Mouse (Mus musculus): ENCODE data around the gene Mrgprd.

The Mrgprd gene

DNA sequence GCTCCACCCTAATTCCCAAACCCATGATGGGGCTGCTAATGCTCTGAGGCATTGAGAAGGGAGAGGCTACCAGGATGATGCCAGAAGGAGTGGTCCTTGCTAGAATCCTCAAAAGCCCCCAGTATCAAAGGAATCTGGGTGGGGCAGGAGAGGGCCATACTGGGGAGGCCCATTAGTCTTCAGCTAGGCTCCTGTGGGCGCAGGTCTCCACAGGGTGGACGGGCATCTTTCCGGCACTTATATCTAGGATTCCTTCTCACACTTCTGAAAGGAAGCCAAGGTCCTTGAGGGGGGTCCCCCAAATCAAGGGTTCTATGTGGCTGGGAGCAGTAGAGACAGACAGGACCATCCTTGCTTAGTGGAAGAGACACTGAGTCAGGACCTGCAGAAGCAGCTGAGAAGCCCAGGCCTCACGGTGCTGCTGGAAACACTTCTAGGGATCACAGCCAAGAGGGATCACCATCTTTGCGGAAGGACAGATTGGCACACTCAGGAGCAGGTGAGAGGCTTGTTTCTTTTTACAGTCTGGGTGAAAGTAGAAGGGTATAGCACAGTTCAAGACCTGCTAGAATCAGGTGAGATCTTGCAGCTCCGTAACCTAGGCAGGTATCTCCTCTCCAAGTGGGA, at the start of gene Mrgprd:
TSS of gene Mrgprd (plus strand) at position 51 of the 627 bp plus-strand sequence.
- DNase-seq = no peak

DNA sequence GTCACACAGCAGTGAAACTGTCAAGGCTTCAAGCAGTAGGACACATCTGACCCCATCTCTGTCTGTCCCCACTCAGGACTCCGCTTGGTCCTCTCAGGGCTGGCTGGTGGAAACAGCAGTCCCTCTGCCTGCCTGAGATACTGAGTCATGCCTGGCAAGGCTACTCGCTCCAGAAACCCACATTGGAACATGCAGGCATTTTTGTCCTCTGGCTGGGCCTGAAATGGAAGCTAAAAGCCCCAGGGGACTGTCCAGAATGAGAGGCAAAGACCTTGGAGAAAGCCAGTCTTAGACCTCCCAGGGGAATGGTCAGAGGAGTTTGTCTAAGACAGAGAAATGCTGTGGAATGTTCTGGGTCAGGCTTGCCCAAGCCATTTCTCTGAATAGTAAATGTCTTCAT, 48.6 kb upstream of the Mrgprd start:
- DNase-seq = peak; percentile 36

DNA sequence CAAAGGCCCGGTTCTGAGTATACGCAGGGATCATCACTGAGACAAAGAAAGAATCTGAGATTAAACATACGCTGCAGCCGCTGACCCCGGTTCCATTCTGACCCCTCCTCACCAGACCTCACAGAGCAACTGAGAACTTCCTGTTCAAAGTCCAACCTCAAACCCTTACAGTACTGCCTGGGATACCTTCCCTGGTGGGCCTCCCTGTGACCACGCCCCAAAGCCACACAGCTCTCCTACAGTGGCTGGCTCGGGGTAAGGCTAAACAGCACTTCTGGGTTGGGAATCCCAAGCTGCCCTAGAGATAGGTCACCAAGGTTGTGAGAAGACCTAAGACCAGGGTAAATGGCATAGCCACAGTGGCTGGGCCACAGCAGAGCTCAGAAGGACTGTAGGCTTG, 45.7 kb upstream of the Mrgprd start:
- no peak for DNase-seq

DNA sequence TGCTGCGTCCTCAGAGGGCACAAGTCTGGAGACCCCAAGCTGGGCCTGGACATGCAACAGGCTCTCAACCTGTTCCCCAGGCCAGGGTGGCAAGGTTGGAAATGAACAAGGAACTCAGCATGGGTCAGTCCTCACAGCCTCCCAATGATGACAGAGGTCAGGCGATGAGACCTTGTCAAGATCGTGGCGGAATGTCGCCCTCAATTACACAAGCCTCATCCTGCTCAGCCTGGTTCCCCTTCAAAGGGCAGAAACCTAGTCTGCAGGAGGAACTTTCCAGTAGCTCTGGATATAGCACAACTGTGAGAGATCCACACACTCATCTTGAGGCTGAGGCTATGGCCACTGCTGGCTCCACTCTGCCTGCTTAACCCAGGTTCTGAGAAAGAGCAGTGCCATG, 43.7 kb upstream of the Mrgprd start:
- no peak for DNase-seq

DNA sequence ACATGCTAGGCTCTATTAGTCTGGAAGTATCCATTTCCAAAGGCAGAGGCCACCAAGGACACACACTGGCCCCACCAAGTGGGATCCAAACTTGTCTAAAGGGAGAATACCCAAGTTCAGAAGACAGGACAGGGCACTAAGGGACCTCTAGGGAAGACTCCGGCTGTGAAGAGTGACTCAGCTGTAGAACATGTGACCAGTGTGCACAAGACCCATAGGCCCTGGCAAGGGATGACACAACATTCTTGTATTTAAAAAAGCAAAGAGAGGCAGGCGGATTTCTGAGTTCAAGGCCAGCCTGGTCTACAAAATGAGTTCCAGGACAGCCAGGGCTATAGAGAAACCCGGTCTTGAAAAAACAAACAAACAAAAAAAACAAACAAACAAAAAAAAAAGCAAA, 39.1 kb upstream of the Mrgprd start:
- no peak for DNase-seq

DNA sequence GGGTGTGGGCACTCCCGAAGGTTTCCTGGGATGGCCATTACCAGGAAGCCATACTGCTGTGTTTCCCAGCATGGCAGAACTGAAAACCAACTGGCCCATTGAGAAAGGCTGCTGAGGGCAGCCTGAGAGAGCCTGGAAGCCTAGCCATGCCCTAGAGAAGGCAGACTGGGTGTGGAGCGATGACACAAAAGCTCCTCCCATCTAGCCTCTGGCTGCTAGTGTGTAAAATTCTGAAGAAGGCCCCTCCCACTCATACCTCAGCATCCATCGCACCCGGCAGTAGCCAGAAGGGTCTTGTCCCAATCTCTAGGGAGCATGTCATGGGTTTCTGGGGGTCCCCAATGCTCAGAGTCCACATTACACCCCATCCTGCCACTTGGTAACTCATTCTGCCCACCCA, 33.2 kb upstream of the Mrgprd start:
- DNase-seq = no peak

DNA sequence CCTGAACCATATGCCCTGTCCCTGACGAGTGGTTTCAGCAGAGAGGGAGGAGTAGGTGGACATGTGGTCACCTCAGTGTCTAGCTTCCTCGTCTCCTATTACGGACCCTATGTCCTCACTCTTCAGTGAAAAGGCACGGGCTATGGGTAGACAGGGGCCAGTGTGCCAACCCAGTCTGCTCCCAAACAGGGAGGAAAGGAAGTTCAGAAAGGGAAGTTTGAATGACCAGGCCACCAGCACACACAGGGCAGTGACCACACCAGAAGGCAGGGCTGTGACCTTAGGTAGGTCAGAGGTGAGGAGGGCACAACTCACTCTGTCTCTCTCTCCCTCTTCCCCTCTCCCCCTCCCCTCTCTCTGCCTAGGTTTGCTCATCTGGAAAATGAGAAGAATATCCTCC, 31.6 kb upstream of the Mrgprd start:
- no peak for DNase-seq

DNA sequence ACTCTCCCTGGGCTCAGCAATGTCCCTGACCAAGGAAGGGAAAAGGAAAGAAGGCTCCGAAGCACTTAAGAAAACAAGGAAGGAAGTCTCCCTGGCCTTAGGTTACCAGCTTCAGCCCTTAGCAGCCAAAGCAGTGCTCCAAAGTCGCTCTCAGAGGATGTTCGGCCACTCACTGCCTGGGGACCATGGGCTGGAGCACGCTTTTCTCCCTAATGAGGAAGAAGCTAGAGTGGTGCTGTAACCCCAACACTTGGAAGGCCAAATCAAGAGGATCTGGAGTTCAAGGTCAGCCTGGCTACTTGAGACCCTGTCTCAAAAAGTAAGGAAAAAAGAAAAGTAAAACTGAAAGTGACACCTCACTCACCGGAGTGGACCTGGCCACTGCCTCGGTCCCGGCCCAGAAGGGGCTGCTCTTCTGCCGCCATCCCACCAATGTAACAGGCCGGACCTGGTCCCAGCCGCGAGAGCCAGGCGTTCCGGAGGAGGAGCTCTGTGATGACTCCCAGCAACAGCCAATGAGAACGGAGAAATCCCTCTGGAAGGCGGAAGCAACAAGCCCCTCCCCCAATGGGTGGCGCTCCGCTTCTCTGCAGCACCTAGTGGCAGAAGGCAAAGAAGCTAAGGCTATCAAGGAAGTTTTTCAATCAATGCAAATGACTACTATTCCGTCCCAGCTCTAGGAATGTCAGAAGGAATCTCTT, 31.0 kb upstream of the Mrgprd start, which contains the start of gene Tpcn2:
TSS of gene Tpcn2 (minus strand) at position 525 of the 701 bp plus-strand sequence.
- peak; percentile 94 for DNase-seq

DNA sequence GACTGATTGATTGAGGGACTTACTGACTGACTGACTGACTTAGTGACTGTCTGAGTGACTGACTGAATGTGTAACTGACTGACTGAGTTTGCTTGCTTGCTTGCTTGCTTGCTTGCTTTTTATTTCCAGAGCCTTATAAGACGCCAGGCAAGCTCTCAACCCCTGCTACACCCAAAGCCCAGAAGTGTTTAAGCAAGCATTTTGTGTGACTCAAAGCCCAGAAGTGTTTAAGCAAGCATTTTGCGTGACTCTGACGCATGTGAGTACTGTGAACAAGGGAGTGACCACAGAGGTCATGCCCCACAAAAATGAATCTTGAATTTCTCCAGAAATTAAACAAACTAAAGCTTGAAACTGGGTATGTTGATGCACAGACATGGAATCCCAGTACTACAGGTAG, 30.3 kb upstream of the Mrgprd start:
- no peak for DNase-seq

DNA sequence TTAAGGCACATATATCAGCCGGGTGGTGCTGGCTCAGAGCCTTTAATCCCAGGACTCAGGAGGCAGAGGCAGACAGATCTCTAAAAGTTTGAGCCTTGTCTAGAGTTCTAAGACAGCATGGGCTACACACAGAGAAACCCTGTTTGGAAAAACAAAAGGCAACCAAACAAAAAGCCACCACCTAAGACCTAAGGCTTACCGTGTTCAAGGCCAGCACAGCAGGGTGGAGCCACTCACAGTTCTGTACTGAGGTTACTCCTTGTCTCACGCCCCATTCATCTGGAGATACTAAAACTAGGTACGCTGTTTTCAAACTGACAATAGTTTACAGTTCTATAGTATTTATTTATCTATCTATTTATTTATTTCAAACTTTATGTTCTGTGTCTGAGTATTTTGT, 29.2 kb upstream of the Mrgprd start:
- DNase-seq = no peak

DNA sequence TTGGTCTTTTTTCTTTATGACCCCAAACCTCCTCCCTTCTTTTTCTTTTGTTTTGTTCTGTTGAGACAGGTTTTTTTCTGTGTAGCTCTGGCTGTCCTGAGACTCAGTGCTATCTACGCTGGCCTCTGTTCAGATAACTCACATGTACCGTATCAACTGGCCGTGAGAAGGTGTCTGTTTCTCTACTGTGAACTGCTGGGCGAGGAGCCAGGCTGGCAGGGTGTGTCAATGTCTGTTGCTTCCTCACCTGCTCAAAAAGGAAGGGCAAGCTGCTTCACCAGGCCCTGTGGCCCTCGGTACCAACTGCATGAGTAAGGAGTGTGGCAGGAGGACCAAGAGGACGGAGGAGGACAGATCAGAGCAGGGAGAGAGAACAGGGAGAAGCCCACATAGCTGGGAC, 27.2 kb upstream of the Mrgprd start:
- no peak for DNase-seq

DNA sequence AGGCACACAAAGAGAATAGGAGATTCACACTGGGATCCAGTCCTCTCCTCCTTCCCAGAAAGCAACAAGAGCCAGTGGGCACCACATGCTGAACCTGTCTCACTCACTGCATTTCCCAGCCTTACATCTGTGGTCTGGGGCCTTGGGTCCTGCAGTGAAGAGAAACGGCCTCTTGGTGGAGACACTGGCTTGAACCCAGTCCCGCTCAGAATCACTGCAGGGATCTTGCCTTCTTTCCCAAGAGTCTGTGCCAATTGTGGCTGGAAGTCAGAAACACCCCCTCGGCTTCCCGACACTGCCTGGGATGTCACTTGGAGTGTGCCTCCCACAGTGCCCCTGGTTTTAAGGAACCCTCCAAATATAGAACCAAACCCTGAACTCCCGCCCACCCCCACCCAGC, 25.3 kb upstream of the Mrgprd start:
- no peak for DNase-seq

DNA sequence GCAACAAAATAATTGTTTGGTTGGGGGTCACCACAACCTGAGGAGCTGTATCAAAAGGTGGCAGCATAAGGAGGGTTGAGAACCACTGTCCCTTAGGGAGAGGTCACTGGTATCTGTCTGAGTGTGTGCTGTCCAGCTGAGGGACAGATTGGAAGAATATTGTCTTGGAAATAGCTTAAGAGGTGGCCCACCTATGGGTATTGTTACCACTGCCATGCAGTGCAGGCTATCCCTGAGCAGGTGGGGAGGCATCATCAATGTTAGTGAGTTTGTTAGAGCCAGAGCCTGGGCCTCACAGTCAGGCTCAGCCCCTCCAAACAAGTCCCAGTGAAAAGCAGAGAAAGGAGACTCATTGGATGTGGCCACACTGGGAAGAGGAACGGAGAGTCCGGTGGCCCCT, 22.8 kb upstream of the Mrgprd start:
- DNase-seq = no peak

DNA sequence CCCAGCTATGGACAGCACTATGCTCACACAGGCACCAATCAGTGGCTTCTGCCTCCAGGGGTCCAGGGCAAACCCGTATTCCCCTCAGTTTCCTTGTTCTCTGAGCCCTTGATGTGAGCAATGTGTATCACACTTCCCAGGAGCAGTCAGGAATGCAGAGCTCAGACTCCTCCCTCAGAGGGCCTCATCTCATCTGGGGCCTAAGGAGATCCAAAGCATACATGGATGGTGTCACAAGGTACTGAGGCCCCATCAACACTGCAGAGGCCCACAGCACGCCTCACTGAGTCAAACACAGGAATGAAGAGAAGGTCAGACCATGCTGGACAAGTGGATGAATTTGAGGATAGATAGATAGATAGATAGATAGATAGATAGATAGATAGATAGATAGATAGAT, 21.9 kb upstream of the Mrgprd start:
- no peak for DNase-seq

DNA sequence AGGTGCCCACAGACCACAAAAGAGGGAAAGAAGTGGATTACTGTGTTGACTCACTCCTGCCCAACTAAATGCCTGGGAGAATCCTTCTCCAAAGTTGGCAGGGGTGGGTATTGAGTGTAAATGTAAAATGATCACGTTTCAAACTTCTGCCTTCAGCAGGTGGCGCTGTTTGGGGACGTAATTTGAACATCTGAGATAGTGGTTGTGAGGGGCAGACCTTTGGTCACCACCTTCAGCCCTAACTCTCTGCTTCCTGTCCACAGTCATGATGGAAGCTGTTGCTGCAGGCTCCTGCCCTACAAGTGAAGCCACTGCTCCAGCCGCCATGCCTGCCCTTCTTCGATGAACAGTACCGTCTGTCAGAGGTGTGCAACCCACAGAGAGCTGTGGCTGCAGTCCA, 20.8 kb upstream of the Mrgprd start:
- DNase-seq = no peak

DNA sequence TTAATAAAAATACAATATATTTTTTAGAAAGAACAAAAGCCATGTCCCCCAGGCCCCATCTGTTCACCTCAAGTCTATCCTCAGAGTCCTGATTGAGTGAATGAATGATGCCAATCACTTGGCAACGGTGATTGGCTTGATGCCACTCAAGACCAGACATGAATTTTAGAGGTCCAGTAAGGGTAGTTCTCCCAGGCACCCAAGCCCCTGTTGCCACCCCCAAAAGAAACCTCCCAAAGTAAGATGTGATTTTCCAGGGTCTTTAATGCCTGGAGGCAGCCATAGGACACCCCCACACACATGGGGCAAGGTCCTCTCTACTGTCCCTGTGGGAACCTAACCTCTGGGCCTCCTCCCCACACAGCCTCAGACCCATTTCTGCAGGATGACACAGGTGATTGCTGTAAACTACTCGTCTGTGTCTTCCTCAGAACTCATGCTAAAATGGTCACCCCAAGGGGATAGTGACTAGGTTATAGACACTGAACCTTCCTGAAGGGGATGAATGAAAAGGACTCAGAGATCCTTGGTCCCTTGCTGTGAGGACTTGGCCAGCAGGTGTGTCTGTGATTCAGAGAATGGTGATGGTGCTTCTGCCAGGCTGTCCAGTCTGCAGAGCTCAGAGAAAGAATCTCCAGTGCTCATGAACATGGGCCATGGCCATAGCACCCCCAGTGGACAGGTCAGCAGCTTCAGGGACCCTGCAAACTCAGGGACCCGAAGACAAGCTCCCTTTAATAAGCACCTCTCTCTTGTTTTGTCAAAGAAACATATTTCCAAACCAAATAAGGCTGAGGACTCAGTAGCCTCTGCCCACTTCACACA, 15.8 kb upstream of the Mrgprd start:
- no peak for DNase-seq

DNA sequence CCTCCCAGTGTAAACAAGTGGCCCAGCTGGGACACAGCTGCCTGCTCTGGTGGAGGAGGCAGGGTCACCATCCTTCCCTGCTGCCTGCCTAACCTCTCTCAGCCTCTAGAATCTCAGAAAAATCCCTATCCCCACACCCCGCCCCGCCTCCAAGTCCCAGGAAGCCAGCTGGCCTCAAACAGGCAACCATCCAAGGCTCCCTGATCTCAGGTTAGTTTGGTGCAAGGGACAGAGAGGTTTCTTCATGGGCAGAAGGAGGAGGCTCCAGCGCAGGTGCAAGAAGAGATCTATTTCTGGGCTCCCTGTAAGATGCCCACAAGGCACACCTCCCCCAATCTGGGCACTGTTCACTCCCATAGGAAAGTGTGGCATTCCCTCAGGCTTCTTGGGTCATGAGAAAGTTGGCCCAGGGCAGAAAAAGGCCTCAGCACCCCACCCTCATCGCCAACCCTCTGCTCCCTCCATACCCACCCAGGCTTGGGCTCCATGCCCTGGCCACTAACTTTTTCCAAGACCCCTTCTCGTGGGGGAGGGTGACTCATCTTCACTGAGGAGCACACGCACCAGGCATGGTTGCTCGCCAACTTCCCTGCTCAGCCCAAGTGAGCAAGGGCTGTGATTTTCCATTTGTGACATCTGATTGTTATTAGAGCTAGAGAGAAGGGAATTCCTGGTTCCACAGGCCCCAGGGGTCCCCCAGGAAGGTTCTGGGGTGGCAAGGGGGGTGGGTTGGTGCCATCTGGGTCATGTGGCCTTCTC, 14.9 kb upstream of the Mrgprd start:
- no peak for DNase-seq

DNA sequence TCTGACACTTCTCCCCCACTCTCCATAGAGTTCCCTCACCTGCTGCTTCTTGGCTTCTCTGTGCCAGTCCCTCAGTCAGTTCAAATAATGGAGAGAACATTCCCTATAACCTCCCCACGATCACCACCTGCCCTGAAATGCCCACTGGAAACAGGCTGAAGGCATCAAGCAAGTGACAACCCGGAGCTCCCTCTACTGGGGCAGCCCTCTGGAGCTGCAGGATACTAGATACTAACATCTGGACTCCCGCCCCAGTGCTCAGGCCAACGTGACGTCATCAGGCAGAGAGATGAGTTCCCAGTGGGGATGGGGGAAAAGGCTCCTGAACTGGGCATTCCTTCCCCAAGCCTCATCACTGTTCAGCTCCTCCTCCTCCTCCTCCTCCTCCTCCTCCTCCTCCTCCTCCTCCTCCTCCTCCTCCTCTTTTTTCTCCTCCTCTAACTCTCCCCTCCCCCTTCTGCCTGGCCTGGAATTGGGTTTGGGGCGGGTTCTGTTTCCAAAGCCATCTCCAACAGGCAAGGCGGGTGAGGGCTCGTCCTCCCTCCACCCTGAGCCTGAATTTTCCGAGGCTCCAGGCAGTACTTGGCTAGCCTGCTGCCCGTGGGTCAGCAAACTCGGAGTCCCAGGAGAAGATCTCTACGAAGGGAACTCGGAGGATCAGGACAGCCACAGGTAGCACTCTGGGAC, 14.2 kb upstream of the Mrgprd start, which contains the start of gene Mrgprf:
TSS of gene Mrgprf (plus strand) at position 508 of the 687 bp plus-strand sequence.
- no peak for DNase-seq

DNA sequence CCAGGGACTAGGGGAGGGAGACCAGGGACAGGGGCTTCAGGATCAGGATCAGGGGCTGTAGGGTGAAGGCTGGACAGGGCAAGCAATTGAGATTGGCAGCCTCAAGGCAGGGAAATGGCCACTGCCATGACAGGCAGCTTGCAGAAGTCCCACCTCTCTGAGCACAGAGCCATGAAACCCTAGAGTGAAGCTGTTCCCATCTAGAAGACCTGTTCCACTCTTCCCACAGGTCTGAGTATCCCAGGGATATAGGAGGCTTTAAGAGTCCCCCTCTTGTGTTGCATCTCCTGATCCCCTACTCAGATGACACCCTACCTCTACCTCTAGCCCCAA, 13.7 kb upstream of the Mrgprd start:
- no peak for DNase-seq

DNA sequence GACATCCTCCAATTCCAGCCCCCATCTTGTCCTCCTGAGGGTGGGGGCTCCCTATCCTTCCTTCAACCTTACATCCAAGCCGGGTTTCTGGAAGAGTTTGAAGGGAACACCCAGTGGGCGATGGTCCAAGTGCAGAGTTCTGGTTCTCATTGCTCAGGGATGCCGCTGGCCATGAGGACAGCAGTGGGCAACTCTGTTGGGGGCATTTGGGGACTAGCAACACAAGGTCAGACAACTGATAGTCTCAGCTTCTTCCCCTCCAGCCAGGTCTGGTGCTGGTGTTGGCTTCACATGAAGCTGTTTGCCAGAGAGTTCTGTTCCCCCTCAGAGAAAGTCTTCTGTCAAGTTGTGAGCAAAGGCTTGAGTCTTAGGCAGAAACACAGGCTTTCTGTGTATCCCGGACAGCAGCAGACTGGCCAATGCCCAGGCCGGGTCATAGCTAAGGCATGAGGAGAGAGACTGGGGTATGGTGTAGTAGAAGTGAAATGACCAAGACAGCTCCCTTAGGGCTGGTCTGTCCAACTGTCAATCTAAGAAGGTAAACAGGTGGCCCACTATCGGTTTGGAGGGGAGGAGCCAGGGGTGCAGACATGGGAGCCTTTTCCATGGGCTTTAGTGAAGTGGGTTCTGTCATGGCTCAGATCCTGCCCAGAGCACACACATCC, 13.2 kb upstream of the Mrgprd start:
- no peak for DNase-seq

DNA sequence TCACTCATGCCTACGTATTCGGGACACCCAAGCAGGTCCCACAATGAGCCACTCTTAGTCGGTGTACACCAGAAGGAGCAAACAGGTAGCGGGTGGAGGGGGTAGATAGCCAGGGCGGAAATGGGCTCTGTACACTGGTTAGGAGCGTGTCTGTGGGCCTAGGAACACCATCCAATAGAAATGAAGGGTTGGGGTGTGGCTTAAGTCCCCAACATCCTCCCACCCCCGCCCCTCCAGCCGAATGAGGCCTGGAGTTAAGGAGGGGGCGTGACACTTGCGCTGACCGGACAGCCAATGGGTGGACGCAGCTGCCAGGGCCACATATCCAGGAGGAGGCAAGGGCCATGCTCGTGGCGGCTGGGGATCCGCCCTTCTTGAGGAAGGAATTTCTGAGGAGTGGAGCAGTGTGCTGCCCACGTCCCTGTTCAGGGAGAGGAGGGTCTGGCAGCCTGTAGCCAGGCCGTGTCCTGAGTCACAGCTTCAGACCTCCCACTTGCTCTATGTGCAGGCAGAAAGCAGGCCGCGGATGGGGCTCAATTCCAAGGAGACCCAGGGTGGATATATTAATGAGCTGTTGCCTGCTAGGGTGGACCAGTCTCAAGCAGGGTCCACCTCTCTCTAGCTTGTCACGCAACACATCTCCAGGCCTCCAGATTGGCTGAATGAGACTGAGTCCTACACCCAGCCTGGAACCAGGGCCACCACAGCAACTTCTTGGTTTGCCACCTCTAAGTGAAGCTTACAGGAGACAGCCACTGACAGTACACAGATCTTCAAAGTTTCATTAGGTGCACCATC, 11.9 kb upstream of the Mrgprd start:
- peak; percentile 58 for DNase-seq
